Mouse (Mus musculus): Measurements from ENCODE around the gene Katnal1. TPM values are rescaled to one million over a fixed set of nuclear protein-coding genes. Genes with fewer than 3 reads are reported as not detected.

Katnal1 gene
- polyA plus RNA-seq, 1 experiment from 2014 or later, result 40.7 TPM

DNA sequence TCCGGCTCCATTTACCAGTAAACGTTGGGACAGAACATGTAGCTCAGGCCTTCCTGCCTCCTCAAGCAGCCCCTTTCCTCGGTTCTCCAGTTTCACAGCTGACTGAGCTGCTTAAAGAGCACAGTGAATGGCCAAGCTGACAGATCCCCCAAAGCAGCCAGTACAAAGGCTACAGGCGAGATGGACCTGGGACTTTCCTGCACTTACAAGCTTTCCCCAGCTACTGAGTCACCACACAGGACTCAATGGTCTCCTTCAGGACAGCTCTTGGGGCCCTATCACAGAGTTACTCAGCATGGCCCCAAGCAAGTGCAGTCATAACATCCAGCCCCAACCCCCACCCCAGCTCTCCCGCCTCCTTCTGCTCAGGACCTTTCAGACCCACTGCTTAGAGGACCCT, 34.1 kb downstream of the Katnal1 start:
- H3K4me3 ChIP-seq (ENCODE audit: low read depth, low read length), result no peak overlapping the region
- H3K4me2 ChIP-seq (ENCODE audit: low read length), result no peak overlapping the region
- no peak overlapping the region for H3K9ac ChIP-seq (ENCODE audit: low read depth, low read length)
- no peaks in the 10 kb centered on the region for H3K9me3 ChIP-seq (replicated peaks; ENCODE audit: control insufficient read depth, low read length, poor library complexity, severe bottlenecking)
- H3K27ac ChIP-seq (ENCODE audit: low read length), result no peak overlapping the region
- H3K4me1 ChIP-seq (ENCODE audit: control insufficient read depth, insufficient read depth, low read length), result 0 out of 2 replicates have a peak, but pooled peaks cover 2% of the 10 kb centered on the region
- peaks cover 33% of the 10 kb centered on the region for H3K36me3 ChIP-seq (ENCODE audit: control insufficient read depth, insufficient read depth, low read length)
- WGBS, result 30% methylated on average over 5 of the region's 5 CpGs
- no peaks in the 10 kb centered on the region for H3K27me3 ChIP-seq (ENCODE audit: control insufficient read depth, insufficient read depth, low read depth, low read length)
- ATAC-seq, result no peak

DNA sequence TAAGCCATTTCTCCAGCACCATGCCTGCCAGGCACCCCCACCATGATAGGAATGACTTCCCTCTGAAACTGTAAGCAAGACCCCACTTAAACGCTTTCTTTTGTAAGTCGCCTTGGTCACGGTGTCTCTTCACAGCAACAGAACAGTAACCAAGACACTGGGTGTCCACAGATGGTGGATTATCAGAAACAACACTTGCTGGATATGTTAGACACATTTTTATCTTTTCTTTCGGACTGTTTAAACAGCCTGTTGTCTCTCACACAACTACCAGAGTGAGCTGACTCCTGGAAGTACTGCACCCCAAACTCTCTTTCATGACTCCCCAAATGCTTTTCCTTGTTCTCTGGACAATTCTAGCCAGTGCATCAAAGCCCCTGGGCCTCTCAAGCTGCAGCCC, 38.9 kb downstream of the Katnal1 start:
- no peak for ATAC-seq
- Histone ChIP-seq H3K9ac (ENCODE audit: low read depth, low read length) (no peak overlapping the region), H3K36me3 (ENCODE audit: control insufficient read depth, insufficient read depth, low read length) (peaks cover 39% of the 10 kb centered on the region), H3K4me1 (ENCODE audit: control insufficient read depth, insufficient read depth, low read length) (no peaks in the 10 kb centered on the region), H3K4me3 (ENCODE audit: low read depth, low read length) (no peak overlapping the region), H3K9me3 (replicated peaks; ENCODE audit: control insufficient read depth, low read length, poor library complexity, severe bottlenecking) (no peaks in the 10 kb centered on the region), H3K27me3 (ENCODE audit: control insufficient read depth, insufficient read depth, low read depth, low read length) (no peaks in the 10 kb centered on the region), H3K4me2 (ENCODE audit: low read length) (no peak overlapping the region), H3K27ac (ENCODE audit: low read length) (no peak overlapping the region)
- WGBS, result 97% methylated on average over 4 of the region's 4 CpGs

DNA sequence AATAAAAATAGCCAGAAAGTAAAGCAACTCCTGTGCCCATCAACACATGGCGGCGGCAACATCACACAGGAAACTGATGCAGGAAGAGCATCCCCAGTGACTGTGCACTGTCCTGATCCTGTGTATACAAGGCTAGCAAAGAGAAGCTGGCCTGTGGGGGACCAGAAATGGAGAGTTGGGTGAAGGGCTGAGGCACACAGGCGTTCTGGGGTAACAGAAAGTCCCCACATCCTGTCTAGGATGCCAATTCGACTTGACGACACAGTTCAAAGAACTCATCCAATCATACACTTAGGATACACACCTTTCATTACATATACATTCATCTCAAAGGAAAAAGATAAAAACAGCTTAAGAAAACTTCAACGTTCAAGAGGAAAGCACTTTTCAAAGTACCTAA, 41.1 kb downstream of the Katnal1 start:
- Histone ChIP-seq H3K4me2 (ENCODE audit: low read length) (no peak overlapping the region), H3K9me3 (replicated peaks; ENCODE audit: control insufficient read depth, low read length, poor library complexity, severe bottlenecking) (no peaks in the 10 kb centered on the region), H3K36me3 (ENCODE audit: control insufficient read depth, insufficient read depth, low read length) (peaks cover 35% of the 10 kb centered on the region), H3K27me3 (ENCODE audit: control insufficient read depth, insufficient read depth, low read depth, low read length) (no peaks in the 10 kb centered on the region), H3K9ac (ENCODE audit: low read depth, low read length) (no peak overlapping the region), H3K27ac (ENCODE audit: low read length) (no peak overlapping the region), H3K4me3 (ENCODE audit: low read depth, low read length) (no peak overlapping the region), H3K4me1 (ENCODE audit: control insufficient read depth, insufficient read depth, low read length) (no peaks in the 10 kb centered on the region)
- ATAC-seq, result no peak
- WGBS, result 93% methylated on average over 6 of the region's 6 CpGs

DNA sequence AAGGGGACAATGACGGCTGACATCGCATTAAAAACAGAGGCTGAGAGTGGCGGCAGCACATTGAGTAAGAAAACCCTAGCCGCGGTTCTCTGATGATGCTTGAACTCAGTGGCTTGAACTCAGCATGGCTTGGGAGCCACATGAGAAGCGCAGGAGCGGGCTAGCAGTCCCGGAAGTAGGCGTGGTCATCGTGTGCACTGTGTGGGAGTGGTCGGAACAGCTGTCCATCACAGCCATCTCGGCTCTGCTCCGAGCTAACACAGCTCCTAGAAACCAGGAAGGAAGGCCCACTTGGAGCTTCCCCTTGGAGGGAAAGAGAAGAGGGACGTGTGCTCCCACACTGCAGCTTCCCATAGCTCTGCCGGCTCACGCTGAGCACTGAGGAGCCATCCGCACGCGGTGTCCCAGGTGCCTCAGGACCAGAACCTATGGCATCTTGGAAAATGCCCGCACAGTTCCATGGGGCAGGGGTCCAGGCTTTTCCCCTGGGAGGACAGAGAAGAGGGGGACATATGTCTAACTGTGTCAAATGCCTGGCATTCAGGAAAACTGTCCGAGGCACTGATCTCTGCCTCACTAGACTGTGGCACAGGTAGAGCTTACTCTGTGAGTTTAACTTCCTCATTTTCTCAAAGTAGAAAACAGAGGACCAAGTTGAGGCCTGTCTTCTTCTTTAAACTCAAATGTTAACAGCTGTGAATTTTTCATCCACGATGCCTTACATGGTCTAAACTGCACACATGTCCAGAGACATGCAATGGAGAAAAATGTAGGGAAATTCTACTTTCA, 43.1 kb downstream of the Katnal1 start:
- 31% methylated on average over 22 of the region's 22 CpGs for WGBS
- Histone ChIP-seq H3K4me3 (ENCODE audit: low read depth, low read length) (no peak overlapping the region), H3K36me3 (ENCODE audit: control insufficient read depth, insufficient read depth, low read length) (peaks cover 23% of the 10 kb centered on the region), H3K27me3 (ENCODE audit: control insufficient read depth, insufficient read depth, low read depth, low read length) (no peaks in the 10 kb centered on the region), H3K27ac (ENCODE audit: low read length) (no peak overlapping the region), H3K4me1 (ENCODE audit: control insufficient read depth, insufficient read depth, low read length) (no peaks in the 10 kb centered on the region), H3K4me2 (ENCODE audit: low read length) (peak overlapping the region; percentile 30), H3K9me3 (replicated peaks; ENCODE audit: control insufficient read depth, low read length, poor library complexity, severe bottlenecking) (no peaks in the 10 kb centered on the region), H3K9ac (ENCODE audit: low read depth, low read length) (no peak overlapping the region)
- ATAC-seq, result peak; percentile 86; the same call in 1 of the 2 replicates

DNA sequence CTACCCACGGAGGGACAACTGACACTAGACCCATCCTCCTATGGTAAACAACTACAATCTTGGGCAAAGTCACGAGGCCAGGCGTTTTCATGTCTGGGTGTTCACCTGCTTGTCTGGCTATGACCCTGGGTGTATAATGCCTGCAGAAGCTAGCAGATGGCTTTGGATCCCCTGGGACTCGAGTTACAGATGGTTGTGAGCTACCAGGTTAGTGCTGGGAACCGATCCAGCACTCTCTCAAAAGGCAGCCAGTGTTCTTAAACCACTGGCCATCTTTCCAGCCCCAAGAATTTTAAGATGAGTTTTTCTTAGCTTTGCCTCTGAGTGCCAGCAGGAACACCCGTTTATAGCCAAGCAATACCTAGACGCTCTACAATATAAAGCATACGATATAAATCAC, 45.4 kb downstream of the Katnal1 start:
- no peak overlapping the region for H3K4me3 ChIP-seq (ENCODE audit: low read depth, low read length)

DNA sequence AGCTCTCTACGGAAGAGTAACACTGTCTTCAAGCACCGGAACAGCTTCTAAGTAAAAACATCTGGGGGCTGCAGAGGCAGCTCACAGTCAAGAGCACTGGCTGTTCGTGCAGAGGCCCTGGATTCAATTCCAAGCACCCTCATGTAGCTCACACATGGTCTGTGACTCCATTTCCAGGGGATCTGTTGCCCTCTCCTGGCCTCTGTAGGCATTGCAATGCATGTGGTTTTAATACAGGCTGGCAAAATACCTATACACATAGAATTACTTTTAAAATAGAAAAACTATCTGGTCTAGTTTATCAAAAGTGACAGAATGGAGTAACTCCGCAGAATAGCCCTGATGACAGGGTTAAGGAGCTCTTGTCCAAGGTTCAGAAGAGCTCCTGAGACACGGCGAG, 49.9 kb downstream of the Katnal1 start:
- Histone ChIP-seq H3K27me3 (ENCODE audit: control insufficient read depth, insufficient read depth, low read depth, low read length) (no peaks in the 10 kb centered on the region), H3K9ac (ENCODE audit: low read depth, low read length) (no peak overlapping the region), H3K36me3 (ENCODE audit: control insufficient read depth, insufficient read depth, low read length) (peaks cover 25% of the 10 kb centered on the region), H3K4me3 (ENCODE audit: low read depth, low read length) (no peak overlapping the region), H3K9me3 (replicated peaks; ENCODE audit: control insufficient read depth, low read length, poor library complexity, severe bottlenecking) (no peaks in the 10 kb centered on the region), H3K4me1 (ENCODE audit: control insufficient read depth, insufficient read depth, low read length) (no peaks in the 10 kb centered on the region), H3K4me2 (ENCODE audit: low read length) (no peak overlapping the region), H3K27ac (ENCODE audit: low read length) (no peak overlapping the region)
- 90% methylated on average over 6 of the region's 6 CpGs for WGBS
- no peak for ATAC-seq

More for the DNA sequence above, 45.4 kb downstream of the Katnal1 start:
- H3K36me3 ChIP-seq (ENCODE audit: control insufficient read depth, insufficient read depth, low read length), result peaks cover 12% of the 10 kb centered on the region
- H3K9ac ChIP-seq (ENCODE audit: low read depth, low read length), result no peak overlapping the region
- no peaks in the 10 kb centered on the region for H3K9me3 ChIP-seq (replicated peaks; ENCODE audit: control insufficient read depth, low read length, poor library complexity, severe bottlenecking)
- H3K27me3 ChIP-seq (ENCODE audit: control insufficient read depth, insufficient read depth, low read depth, low read length), result no peaks in the 10 kb centered on the region
- ATAC-seq, result no peak
- WGBS, result 91% methylated on average over 8 of the region's 8 CpGs
- H3K4me1 ChIP-seq (ENCODE audit: control insufficient read depth, insufficient read depth, low read length), result no peaks in the 10 kb centered on the region
- H3K4me2 ChIP-seq (ENCODE audit: low read length), result no peak overlapping the region
- H3K27ac ChIP-seq (ENCODE audit: low read length), result no peak overlapping the region

DNA sequence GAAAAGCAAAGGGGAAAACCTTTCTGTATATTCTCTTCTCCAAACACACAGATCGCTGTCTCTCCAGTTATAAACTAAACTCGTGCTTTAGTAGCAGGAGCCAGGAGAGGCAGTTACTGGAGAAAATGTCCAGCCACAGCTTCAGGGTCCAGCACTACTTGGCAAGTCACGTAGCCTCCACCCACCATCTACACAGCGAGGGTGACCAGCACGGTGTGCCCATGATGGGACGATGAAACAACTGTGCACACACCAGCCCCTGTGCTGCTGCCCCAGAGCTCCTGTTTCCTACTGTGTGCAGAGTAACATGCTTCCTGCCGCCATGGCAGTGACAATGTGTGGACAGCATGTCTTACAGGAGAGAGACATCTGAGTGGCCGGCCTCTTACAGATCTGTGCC, 56.0 kb downstream of the Katnal1 start:
- Histone ChIP-seq H3K4me3 (ENCODE audit: low read depth, low read length) (no peak overlapping the region), H3K27ac (ENCODE audit: low read length) (no peak overlapping the region), H3K27me3 (ENCODE audit: control insufficient read depth, insufficient read depth, low read depth, low read length) (no peaks in the 10 kb centered on the region), H3K4me1 (ENCODE audit: control insufficient read depth, insufficient read depth, low read length) (no peaks in the 10 kb centered on the region), H3K9ac (ENCODE audit: low read depth, low read length) (no peak overlapping the region), H3K4me2 (ENCODE audit: low read length) (no peak overlapping the region), H3K36me3 (ENCODE audit: control insufficient read depth, insufficient read depth, low read length) (peaks cover 18% of the 10 kb centered on the region), H3K9me3 (replicated peaks; ENCODE audit: control insufficient read depth, low read length, poor library complexity, severe bottlenecking) (no peaks in the 10 kb centered on the region)
- WGBS, result 93% methylated on average over 8 of the region's 8 CpGs
- ATAC-seq, result no peak

DNA sequence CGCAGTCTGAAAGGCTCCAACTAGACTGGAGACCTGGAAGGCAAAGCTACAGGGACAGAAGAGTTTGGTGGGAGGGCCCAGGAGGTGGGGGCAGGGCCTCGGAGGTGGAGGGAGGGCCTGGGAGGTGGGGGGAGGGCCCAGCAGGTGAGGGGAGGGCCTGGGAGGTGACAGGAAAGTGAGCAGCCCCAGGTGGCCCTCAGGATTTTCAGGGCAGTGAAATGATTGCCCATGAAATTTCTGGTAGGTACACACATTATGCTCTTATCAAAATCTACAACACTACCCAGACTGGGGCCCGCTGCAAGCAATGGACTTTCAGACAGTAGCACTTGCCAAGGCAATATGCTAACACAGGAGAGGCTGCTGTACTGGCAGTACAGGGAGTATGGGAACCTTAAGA, 59.5 kb downstream of the Katnal1 start:
- H3K4me1 ChIP-seq (ENCODE audit: control insufficient read depth, insufficient read depth, low read length), result peaks cover 6% of the 10 kb centered on the region
- H3K4me2 ChIP-seq (ENCODE audit: low read length), result no peak overlapping the region
- no peaks in the 10 kb centered on the region for H3K36me3 ChIP-seq (ENCODE audit: control insufficient read depth, insufficient read depth, low read length)
- 60% methylated on average over 3 of the region's 3 CpGs for WGBS
- no peak overlapping the region for H3K9ac ChIP-seq (ENCODE audit: low read depth, low read length)
- no peak overlapping the region for H3K4me3 ChIP-seq (ENCODE audit: low read depth, low read length)
- no peaks in the 10 kb centered on the region for H3K27me3 ChIP-seq (ENCODE audit: control insufficient read depth, insufficient read depth, low read depth, low read length)
- no peak overlapping the region for H3K27ac ChIP-seq (ENCODE audit: low read length)
- ATAC-seq, result no peak
- no peaks in the 10 kb centered on the region for H3K9me3 ChIP-seq (replicated peaks; ENCODE audit: control insufficient read depth, low read length, poor library complexity, severe bottlenecking)

DNA sequence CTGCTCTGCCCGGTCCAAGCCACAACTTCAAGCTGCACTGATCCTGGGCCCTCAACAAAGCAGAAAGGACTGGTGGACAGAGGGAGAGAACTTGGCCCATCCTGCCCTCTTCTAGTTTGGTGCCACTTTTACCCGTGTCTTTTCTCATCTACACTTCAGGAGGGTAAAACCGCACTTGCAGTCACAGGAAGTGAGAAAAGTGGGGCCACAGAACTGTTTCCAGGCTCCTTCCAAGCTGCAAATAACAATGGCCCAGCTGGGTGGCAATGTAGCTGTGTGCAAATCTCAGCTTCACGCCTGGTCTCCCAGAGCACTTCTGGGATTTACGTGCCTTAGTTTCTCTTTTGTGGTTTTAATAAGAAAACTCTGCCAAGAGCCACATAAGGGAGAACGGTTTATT, 61.4 kb downstream of the Katnal1 start:
- no peaks in the 10 kb centered on the region for H3K36me3 ChIP-seq (ENCODE audit: control insufficient read depth, insufficient read depth, low read length)
- 79% methylated on average over 6 of the region's 6 CpGs for WGBS
- no peak for ATAC-seq
- H3K27me3 ChIP-seq (ENCODE audit: control insufficient read depth, insufficient read depth, low read depth, low read length), result no peaks in the 10 kb centered on the region
- no peak overlapping the region for H3K4me3 ChIP-seq (ENCODE audit: low read depth, low read length)
- H3K4me2 ChIP-seq (ENCODE audit: low read length), result no peak overlapping the region
- no peak overlapping the region for H3K9ac ChIP-seq (ENCODE audit: low read depth, low read length)
- H3K9me3 ChIP-seq (replicated peaks; ENCODE audit: control insufficient read depth, low read length, poor library complexity, severe bottlenecking), result no peaks in the 10 kb centered on the region
- peaks cover 6% of the 10 kb centered on the region for H3K4me1 ChIP-seq (ENCODE audit: control insufficient read depth, insufficient read depth, low read length)
- no peak overlapping the region for H3K27ac ChIP-seq (ENCODE audit: low read length)
